Mouse (Mus musculus) MEL-GATA-1-ER (cell line): Measurements from ENCODE around the gene Sp9.

ENCODE experiments used
- DNase-seq: peaks from one replicate; pipeline ENCODE4 v3.0.0-alpha.2; 2012; ENCODE audit warnings: low read depth; ENCODE audit errors: extremely low read depth

The Sp9 gene

DNA sequence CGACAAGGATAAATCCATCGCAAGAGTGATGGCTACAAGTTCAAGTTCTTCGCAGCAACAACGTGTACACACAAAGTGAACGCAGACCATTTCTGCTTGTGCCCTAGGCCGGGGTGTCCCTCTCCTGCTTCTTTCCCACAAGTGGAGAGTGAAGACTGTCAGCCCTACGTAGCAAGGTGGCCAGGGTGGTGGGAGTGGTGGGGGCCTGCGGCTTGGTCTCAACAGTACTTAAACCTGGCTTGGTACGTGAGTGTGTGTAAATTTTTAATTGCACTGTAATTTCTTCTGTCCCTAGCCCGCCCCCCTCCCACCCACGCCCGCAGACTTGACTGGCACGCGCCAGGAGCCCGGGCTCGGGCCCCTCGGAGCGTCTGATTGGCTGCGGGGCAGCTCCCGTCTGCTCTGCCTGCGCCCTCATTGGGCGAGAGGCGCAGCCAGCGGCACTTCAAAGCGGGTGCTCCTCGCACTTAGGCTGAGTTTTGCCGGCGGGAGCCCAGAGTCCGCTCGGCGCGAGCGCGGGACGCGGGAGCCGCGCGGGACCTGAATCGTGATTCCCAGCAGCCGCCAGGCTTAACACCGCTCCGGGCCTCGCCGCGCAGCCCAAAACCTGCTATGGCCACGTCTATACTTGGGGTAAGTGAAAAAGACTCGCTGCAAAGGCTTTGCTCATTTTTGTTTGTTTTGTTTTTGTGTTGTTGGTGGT lies at the start of gene Sp9:
Gene Sp9, plus strand, starts transcription at position 467 of the 703 bp plus-strand sequence.
- DNase-seq = no peak

DNA sequence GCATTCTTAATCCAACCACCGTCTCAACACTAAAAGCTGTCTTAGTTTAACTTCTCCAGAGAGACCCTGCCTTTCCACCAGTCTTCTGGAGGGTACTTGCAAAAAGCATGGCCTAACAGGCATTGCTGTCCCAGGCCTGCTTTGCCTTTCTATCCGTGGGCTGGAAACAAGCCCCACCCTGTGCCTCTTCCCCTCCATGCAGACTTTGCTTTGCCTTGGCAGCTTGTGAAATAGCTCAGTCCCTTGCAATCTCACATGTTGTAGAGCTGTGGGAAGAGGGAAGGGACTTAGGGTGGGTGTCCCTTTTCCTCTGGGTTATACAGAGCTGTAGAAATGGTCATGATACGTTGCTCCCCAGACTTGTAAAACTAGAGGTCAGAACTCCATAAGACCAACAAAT lies 40.6 kb upstream of the Sp9 start:
- no peak for DNase-seq

DNA sequence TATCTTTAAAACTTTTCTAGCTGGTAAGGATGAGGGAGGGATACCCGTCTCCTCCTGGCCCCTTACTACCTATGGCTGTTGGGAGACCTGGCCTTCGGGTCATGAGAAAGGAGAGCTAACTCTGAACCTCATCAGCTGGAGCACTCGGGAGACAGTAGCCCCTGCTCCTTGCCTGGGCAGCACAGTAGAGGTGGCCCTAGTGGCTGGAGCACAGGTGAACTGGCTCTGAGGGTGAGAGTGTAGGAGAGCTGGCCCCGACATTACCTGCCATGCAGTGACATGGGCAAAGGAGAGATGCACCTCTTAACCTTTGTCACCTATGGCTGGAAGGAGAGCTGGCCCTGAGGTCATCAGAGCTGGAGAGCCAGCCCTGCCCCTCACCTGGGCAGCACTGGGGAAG lies 30.4 kb upstream of the Sp9 start:
- DNase-seq = no peak

DNA sequence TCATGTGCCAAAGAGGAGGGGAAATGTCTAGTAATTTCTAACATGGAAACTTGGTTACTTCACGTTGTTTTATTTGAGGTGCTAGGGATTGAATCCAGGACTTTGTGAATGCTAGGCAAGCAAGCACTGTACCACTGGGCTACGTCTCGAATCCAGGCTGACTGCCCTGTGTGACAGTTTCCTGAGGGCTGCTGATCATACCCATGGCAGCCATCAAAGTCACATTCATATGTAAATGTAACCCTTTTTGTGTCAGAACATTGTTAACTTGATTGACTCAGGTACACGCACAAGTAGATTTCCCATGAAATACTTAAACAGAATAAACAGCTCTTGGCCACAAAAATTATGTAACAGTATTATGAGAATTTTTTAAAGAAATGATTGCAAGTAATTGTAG lies 23.0 kb upstream of the Sp9 start:
- no peak for DNase-seq

DNA sequence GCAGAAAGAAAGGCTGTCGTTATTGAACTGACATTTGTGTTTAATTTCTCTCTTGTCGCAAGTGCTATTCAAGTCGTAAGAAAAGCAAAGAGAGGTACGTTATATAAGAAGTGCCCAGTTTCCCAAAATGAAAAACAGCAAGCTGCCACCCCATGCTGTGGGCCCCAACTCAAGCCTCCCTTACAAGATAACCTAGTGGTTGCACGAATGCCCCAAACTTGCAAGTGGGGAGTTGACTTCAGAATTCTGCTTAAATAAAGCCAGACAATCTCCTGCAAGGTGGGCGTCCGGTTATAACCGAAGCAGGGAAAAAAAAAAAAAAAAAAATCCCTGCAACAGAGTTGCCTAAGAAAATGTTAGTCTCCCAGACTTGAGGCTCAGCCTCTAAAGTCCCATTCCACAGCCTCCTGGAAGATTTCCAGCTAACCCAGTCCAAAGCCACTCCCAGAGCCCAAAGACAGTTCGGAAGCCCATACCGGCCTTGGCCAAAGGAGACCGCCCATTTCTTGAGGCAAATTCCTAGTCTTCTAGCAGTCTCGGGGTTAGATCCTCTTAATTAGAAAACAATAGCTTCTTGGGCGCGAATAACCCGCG lies 8.5 kb upstream of the Sp9 start:
- no peak for DNase-seq

DNA sequence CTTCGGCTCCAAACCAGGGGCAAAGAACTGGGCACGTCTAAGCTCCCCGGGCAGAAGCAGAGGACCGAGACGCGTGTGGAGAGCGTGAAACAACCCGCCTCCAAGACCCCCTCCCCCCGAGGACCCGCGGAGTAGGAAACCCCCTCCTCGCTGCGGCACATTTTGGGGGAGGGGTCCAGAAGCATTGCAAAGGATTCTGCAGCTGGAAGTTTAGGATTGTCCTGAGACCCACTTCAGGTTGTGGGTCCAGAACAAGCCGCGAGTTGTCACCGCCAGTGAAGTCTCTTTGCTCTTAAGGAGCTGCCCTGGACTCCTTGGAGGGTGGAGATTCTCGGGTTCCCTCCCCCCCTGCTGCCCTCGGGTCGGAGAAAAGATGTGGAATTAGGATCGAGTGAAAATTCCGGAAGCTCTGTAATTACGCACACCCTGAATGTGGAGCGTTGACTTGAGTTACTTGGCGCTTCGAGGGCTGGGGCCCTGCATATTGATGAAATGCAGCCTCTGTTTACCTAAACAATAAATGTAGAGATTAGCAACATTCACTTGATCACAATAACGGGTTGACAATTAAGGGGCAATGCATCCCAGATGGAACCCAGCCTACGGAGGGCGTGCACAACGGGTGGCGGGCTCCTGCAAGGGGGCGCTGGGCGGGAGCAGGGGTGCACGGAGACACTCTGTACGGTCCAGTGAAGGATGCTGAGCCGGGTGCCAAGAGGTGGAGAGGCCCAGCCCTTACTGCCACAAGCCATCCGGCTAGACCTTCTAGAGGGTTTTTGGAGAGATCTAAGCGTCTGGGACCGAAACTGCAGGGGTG lies 7.7 kb upstream of the Sp9 start:
- DNase-seq = no peak

DNA sequence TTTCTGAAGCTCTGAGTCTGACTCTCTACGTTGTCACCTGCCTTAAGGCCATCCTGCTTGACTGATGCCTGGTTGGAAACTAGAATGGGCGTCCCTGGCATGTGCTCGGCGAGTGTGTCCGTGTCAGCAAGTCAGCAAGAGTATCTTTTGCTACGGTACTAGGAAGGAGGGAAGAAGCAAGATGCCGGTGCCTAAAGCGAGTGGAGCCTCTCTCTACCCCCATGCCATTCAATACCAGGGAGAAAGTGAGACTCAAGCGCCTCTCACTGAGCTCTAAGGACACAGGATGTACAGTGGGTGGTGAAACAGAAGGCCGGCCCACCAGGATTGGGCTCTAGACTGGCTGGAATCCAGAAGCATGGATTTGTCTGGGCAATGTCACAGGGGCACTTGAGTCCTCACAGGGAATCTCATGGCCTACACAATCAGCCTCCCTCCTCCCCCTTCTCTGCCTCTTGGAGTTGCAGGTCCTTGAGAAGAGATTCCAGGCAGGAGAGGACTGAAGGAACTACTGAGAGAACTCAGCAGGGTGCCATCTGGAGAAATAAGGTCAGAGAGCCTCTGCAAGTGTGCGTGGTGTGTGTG lies 7.0 kb upstream of the Sp9 start:
- DNase-seq = no peak

DNA sequence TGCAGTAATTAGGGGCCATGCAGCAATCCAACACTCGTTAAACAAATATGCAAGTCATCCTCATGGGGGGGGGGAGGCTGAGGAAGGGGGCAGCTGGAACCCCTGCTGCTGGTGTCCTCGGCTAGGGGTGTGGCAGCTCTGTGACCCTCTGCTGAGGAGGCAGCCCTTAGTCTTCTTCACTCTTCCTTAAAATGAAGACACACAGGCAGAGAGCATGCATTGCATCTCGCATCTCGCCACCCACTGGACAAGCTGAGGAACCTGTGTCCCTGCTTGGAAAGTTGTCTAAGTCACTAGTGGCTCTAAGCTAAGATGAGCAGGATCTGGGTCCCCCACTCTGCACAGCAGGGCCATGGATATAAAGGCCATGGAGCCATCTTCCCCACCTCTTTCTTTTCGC lies 5.7 kb upstream of the Sp9 start:
- no peak for DNase-seq

DNA sequence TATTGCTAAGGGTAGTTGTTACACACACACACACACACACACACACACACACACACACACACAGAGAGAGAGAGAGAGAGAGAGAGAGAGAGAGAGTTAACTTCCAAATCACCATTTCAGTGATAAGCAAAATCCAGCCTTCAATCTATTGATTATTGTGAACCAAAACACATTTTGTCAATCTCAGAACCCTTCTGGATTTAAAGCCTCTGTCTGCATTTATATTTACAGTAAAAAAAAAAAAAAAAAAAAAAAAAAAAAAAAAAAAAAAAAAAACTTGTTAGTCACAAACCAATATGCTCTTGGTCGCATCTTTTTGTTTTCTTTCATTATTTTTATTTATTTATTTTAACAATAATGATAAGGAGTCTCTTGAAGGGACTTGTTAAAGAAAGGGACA lies 5.1 kb upstream of the Sp9 start:
- DNase-seq = no peak

DNA sequence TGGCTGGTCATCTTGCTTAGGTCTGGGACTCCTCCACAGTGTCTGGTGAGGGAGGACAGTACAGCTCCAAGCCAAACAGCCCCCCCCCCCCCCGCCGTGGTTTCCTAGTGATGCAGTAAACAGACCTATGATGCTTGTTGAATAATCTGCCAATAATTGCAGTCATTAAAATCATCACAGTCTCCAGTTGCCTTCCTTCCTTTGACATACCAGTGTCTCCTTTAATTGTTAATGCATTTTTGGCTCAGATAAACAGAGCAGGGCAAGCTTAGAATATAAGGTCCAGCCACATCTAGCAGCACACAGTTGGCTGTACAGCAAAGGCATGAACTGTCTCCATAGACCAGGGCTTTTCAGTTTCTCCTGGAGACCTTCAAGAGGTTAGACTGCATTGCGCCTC lies 4.5 kb upstream of the Sp9 start:
- DNase-seq = no peak

DNA sequence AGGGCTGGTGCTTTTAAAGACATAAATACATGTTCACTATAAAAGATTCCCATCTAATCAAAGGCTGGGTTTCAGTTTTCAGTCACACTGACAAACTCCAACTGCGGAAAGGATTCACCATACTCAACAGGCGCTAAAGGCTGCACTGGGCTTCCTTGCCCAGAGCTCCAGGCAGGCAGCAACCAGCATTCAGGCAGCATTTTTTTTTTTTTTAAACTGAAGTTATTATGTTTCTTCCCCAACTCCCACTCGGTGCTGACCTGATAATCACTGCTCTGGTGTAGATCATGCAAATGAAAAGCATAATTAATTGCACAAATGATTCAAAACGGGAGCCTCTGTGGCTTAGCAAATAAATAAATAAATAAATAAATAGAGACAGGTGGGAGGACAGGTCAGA lies 3.9 kb upstream of the Sp9 start:
- no peak for DNase-seq

DNA sequence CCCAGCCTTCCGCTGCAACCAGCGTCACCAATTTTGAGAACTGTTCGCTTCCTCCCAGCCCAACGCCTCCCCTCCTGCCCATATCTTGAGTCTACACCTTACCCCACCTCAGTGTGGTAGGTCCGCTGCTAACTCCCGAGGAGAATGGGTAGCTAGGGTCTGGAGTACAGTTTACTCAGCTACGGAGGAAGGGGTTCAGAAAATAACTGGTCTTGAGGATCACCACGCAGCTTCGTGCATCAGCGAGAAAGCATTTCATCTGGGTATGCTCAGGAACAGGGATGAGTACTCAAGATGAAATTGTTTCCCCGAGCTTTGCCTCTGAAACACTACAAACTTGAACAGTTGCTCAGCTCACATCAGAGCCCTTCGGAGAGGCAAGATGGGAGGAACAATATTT lies 3.4 kb upstream of the Sp9 start:
- DNase-seq = no peak

DNA sequence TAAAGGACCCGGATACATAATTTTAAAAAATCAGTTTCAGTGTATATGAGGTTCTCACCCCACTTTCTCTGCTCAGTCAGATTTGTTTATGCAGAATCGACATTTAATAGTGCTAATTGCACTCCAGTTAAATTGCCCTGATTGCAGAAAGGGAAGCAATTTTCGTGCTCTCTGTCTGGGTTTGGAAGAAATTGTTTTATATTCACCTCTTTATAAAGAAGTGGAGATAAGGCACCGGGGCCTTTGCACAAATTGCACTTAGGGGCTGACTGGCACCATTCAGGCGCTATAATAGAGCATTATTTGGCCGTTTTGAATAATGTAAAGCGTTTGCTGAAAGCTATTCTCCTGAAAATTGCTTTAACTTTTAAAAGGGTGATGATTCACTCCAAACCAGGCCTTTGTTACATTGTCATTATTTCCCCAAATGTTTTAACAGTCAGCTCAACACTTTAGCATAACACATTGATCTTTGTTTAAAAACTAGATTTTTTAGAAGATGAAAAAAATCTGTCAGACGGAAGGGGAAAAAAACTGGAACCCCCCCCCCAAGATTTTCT lies 2.8 kb upstream of the Sp9 start:
- DNase-seq = no peak

DNA sequence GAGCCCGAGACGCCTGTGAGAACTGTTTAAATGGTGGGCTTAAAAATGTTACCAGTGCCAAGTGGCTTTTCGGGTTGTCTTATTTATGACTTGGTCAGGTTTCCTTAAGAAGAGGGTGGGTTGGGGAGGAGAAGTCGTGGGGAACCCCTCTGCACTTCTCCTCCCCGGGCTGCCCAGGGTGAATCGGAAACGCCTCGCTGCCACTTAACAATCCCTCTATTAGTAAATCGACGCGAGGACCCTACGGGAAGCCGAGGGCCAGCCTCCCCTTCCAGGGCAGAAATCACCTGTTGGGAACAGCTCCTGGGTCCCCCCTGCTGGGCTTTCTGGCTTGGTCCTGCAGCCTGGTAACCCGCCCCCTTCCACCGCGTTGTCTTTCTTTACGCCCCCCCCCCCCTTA lies 2.1 kb upstream of the Sp9 start:
- no peak for DNase-seq

DNA sequence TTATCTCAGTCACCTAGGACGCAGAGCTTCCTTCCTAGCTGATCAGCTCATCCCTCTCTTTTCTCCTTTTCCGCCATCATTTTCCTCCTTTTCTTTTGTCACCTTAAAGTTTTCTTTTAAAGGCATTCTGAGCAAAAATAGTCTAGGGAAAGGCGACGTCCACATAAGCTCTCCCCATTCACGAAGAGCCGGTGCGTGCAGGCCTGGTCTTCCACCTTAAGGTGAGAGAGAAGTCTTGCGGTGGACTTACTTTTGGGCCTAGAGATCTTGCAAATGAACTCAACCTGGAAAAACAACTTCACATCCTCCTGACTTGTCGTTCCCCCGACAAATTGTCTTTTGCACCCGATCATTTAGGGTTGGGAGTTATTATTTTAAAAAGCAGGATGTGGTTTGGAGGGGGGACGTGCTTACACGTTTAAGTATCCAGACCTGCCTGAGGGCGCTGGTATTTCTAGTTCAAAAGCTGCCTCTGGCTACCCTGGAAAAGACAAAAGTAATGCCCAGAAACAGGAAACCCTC lies 1.6 kb upstream of the Sp9 start:
- DNase-seq = no peak

DNA sequence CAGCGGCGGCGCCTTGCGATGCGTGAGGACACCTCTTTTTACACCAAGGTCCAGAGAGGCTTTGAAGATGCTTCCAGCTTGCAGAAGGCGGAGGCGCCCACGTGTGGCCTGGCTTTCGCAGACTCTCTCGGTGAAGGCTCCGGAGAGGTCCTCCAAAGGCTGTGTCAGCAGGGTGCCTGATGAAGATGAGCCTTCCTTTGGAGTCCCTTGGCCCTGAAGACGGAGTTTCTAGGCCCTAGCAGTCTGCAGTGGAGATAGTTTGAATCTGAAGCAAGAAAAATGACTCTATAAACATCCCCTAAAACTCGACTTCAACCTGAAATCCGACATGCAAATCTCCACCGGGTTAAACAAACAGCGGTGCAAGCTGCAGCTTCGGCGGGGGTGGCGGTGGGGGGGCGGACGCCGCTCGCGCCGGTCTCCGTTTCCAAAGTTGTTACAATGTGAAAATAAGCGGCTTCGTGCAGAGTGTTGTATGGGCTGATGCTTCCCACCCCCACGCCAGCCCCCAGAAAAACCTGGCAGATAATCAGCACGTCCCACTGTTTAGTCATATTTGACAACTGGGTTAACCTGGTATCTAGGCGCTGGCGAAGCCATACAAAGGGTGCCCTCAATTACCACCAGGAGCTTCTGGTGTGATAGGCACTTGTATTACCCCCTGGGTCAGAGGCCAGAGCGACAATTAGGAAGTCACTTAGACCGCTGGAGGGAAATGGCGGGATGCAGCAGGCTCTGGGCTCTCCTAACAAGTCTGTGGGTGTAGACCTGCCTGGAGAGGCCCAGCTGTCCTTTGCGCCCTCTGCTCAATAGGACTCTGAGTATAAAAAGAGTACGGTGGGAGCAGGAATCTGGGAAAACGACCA lies 899 bp upstream of the Sp9 start:
- DNase-seq = no peak

DNA sequence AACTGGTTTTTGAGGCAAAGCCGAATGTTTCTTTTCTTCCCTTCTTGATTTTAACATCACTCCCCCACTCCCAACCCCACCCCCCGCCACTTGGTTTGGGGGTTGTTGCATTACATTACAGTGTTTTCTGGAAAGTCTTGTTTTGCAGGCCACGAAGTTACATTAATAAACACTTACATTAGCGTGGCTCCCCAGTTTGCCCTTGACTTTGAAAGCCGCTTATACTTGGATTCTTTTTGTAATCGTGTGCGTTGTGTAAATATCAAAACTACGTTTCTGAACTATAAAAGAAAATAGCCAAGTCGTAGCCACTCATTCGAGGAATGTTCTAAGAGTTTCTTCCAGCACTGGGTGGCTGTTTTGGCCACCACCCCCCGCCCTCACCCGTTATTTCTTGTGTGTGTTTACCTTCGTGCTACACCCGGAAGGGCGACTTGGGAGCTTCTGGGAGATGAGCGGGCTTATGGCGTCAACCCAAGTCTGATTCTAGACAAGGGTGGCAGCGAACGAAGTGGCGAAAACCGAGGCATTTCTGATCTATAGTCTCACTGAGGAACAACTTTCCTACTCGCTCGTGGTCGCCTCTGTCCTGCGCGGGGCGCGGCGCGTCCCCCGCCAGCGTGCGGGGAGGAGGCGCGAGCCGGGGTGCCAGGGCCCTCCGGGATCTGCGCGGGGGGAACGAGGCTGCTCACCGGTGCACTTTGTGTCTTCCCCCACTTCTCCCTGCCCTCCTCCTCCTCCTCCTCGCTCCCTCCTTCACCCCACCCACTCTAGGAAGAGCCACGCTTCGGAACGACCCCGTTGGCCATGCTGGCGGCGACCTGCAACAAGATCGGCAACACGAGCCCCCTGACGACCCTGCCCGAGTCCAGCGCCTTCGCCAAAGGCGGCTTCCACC lies 875 bp downstream of the Sp9 start:
- no peak for DNase-seq

DNA sequence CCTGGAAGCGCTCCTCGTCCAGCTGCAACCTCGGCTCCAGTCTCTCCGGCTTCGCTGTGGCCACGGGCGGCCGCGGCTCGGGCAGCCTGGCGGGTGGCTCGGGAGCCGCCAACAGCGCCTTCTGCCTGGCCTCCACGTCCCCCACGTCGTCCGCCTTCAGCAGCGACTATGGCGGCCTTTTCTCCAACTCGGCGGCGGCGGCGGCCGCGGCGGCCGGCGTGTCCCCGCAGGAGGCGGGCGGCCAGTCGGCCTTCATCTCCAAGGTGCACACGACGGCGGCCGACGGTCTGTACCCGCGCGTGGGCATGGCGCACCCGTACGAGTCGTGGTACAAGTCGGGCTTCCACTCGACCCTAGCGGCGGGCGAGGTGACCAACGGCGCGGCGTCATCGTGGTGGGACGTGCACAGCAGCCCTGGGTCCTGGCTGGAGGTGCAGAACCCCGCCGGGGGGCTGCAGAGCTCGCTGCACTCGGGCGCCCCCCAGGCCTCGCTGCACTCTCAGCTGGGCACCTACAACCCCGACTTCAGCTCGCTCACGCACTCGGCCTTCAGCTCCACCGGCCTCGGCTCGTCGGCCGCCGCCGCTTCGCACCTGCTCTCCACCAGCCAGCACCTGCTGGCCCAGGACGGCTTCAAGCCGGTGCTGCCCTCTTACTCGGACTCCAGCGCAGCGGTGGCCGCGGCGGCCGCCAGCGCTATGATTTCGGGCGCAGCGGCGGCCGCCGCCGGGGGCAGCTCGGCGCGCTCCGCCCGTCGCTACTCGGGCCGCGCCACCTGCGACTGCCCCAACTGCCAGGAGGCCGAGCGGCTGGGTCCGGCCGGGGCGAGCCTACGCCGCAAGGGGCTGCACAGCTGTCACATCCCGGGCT lies 1.8 kb downstream of the Sp9 start:
- no peak for DNase-seq
